Mouse (Mus musculus): ENCODE data around the gene Rgs6.

DNA sequence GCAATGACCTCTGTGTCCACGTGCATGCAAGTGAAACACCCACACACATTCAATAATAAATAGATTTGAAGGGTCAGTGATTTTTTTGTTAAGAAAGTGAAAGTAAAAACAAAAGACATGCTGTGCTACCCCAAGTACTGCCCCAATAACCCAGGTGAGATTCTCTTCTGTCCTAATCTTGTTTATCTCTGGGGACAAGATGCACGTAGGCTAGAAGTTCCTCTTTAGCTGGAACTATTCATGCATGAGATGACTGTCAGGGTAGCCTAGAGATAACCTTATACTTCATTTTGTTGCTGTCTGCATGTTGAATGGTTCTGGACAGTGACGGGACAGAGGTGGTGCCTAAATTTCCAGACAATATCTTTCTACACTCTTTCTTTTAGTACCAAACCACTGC, 155.9 kb downstream of the Rgs6 start:
- TF ChIP-seq POLR2A (IDR thresholded peaks at IDR 0.05; ENCODE audit: low read depth, low read length) (no peak), ZNF384 (IDR thresholded peaks at IDR 0.05; ENCODE audit: low read depth, low read length) (no peak), EP300 (IDR thresholded peaks at IDR 0.05; ENCODE audit: low read length) (no peak), NELFE (IDR thresholded peaks at IDR 0.05; ENCODE audit: low read depth, low read length) (no peak), CTCF (conservative IDR thresholded peaks at IDR 0.05 in 1 of 2, IDR thresholded peaks at IDR 0.05 in 1 of 2; ENCODE audit: low read depth in 2 of 2, low read length in 2 of 2) (no peak), JUND (conservative IDR thresholded peaks at IDR 0.05; ENCODE audit: low read depth, low read length) (no peak), GABPA (IDR thresholded peaks at IDR 0.05; ENCODE audit: insufficient replicate concordance, low read depth, low read length) (no peak), ETS1 (conservative IDR thresholded peaks at IDR 0.05; ENCODE audit: low read depth, low read length) (no peak)
